ENCODE assay signal across 9 mouse cellular contexts in genomic region chr8:117660358-117661031, GRCm38 (mm10). TPM values are rescaled to one million over a fixed set of nuclear protein-coding genes. Genes with fewer than 3 reads are reported as not detected.
A peak's percentile ranks its signal among the peaks of the same experiment; 100 is the strongest.
DNase-seq lines count a peak whose midpoint lies in the region; ATAC-seq and TF ChIP-seq lines count a peak whose summit lies in the region.
"Had no signal": no experiment of that assay in that cellular context is flagged by ENCODE, and none has a peak within 500 bp of the region (broad histone marks: within the 10 kb centered on the region; RNA-seq: fewer than 3 reads in every experiment).

No protein-coding gene starts in this region.

- peak overlapping the region; percentile 45 for H3K4me2 ChIP-seq in lung, embryonic 14.5 days
- 0 out of 2 replicates have a peak overlapping the region, but pooled peaks have one; percentile 12 for H3K4me2 ChIP-seq in heart, embryonic 12.5 days

- peak; percentile 96 for ATAC-seq in lung, embryonic 14.5 days (ENCODE audit: insufficient read depth)
- ATAC-seq in heart, embryonic 12.5 days (ENCODE audit: insufficient number of reproducible peaks, low FRiP score) = 0 out of 2 replicates have a peak, but pooled peaks have one; percentile 55
- ATAC-seq in megakaryocyte-erythroid progenitor cell, adult 5-6 weeks (replicated peaks; ENCODE audit: low FRiP score, low TSS enrichment, poor library complexity, severe bottlenecking) = no peak

- H3K4me1 ChIP-seq in lung, embryonic 14.5 days (ENCODE audit: insufficient read depth) = peaks cover 10% of the 10 kb centered on the region; the same call in 1 of the 2 replicates
- H3K4me1 ChIP-seq in heart, embryonic 12.5 days (replicated peaks) = peaks cover 14% of the 10 kb centered on the region

- H3K9me3 ChIP-seq in lung, embryonic 14.5 days (ENCODE audit: low read depth, low read length) = no peaks in the 10 kb centered on the region
- no peaks in the 10 kb centered on the region for H3K9me3 ChIP-seq in heart, embryonic 12.5 days (replicated peaks)

- H3K27ac ChIP-seq in lung, embryonic 14.5 days (ENCODE audit: low read depth) = no peak overlapping the region
- 0 out of 2 replicates have a peak overlapping the region, but pooled peaks have one; percentile 24 for H3K27ac ChIP-seq in heart, embryonic 12.5 days (ENCODE audit: poor library complexity, severe bottlenecking)

- WGBS in lung, embryonic 14.5 days = 10% methylated on average over 11 of the region's 11 CpGs
- 27% methylated on average over 11 of the region's 11 CpGs for WGBS in heart, embryonic 12.5 days

- peak; percentile 87 for DNase-seq in lung, embryonic 14.5 days
- no peak for DNase-seq in lung, postnatal 25 days (ENCODE audit: low spot score)
- peak; percentile 9 to 28 for DNase-seq in layer of hippocampus, postnatal 14 days (ENCODE audit: low spot score in 2 of 2)
- peak; percentile 61 for DNase-seq in neural tube, embryonic 10.5 days (ENCODE audit: extremely low spot score, low spot score)
- DNase-seq in cerebellum, postnatal 14 days = no peak
- no peak for DNase-seq in urinary bladder, postnatal 10 days (ENCODE audit: low spot score)

- 0 out of 2 replicates have a peak, but pooled peaks have one; percentile 3 for TF ChIP-seq CTCF in lung, embryonic 14.5 days (IDR thresholded peaks at IDR 0.05; ENCODE audit: low read depth)

- no peak overlapping the region; the same call in 1 of the 2 replicates for H3K9ac ChIP-seq in lung, embryonic 14.5 days
- no peak overlapping the region for H3K9ac ChIP-seq in heart, embryonic 12.5 days

- H3K27me3 ChIP-seq in lung, embryonic 14.5 days (ENCODE audit: insufficient read depth, low read length) = no peaks in the 10 kb centered on the region
- no peaks in the 10 kb centered on the region for H3K27me3 ChIP-seq in heart, embryonic 12.5 days (replicated peaks)

- no peak overlapping the region for H3K4me3 ChIP-seq in lung, embryonic 14.5 days (ENCODE audit: low read depth, low read length)
- H3K4me3 ChIP-seq in heart, embryonic 12.5 days = no peak overlapping the region

- H3K36me3 ChIP-seq in lung, embryonic 14.5 days (ENCODE audit: insufficient read depth) = no peaks in the 10 kb centered on the region
- H3K36me3 ChIP-seq in heart, embryonic 12.5 days = no peaks in the 10 kb centered on the region

RNA-seq across cellular contexts. Expression of gene Sdr42e1, which starts 13.0 kb away (rescaled TPM):
- 1.2 and 1.8 TPM in 2 replicates for polyA plus RNA-seq in lung, embryonic 14.5 days (2014; fragmentation: Nextera tagmentation; extraction: Ambion mirVana)
- 0.65 and 0.68 TPM in 2 replicates for polyA plus RNA-seq in heart, embryonic 12.5 days (2016; fragmentation: Nextera tagmentation; extraction: Ambion mirVana)
- total RNA-seq in layer of hippocampus, postnatal 14 days (2021) = 1 to 10 TPM; 3.8 to 4.1 TPM
- total RNA-seq in megakaryocyte-erythroid progenitor cell, adult 5-6 weeks (2014; fragmentation: Nextera tagmentation) = 2.3 and 4.0 TPM in 2 replicates
- total RNA-seq in megakaryocyte-erythroid progenitor cell, adult 5-6 weeks (2017) = 0.89 and 4.3 TPM in 2 replicates
- total RNA-seq: MEL had no signal

RNA-seq across cellular contexts. Expression of gene Hsd17b2, which starts 41.2 kb away (rescaled TPM):
- polyA plus RNA-seq in lung, embryonic 14.5 days (2014; fragmentation: Nextera tagmentation; extraction: Ambion mirVana) = 0.18 TPM in 1 of 2 replicates, not detected in the other
- polyA plus RNA-seq in heart, embryonic 12.5 days (2016; fragmentation: Nextera tagmentation; extraction: Ambion mirVana) = 0.57 TPM in 1 of 2 replicates, not detected in the other
- total RNA-seq in layer of hippocampus, postnatal 14 days (2021) = not detected
- not detected in 2 replicates for total RNA-seq in megakaryocyte-erythroid progenitor cell, adult 5-6 weeks (2014; fragmentation: Nextera tagmentation)
- total RNA-seq in megakaryocyte-erythroid progenitor cell, adult 5-6 weeks (2017) = not detected in 2 replicates
- total RNA-seq: MEL had no signal

Comparison
In these comparisons a context has a peak if more than half of its experiments do, and no peak if none do; other contexts are left out.
1. DNase-seq: peak in lung, embryonic 14.5 days (single experiment), layer of hippocampus, postnatal 14 days (2 of 2) and neural tube, embryonic 10.5 days (single experiment); none in lung, postnatal 25 days (single experiment), cerebellum, postnatal 14 days (0 of 2) and urinary bladder, postnatal 10 days (single experiment).